Mouse (Mus musculus) MEL (cell line): ENCODE data around the gene Sec13. TPM values are rescaled to one million over a fixed set of nuclear protein-coding genes. Genes with fewer than 3 reads are reported as not detected.

Source experiments
- DNase-seq: peaks from one replicate; pipeline ENCODE4 v3.0.0; 2011; ENCODE audit warnings: low read depth, low spot score
- H3K27ac ChIP-seq: 2 replicates; pipeline ENCODE4 v1.5.1; 2012; ENCODE audit warnings: low read depth, mild to moderate bottlenecking, control low read depth, low read length, moderate library complexity; ENCODE audit not compliant: control insufficient read depth
- H3K27me3 ChIP-seq, 2 experiments: fragments of 150-350 bp in 1 of 2; sonication (generic) in 1 of 2; 2 replicates each; pipeline ENCODE4 v1.6.1; 2012; ENCODE audit warnings: low read length in 2 of 2, mild to moderate bottlenecking in 2 of 2, improper control_type of control experiment in 1 of 2, moderate library complexity in 1 of 2; ENCODE audit not compliant: insufficient read depth in 2 of 2, control insufficient read depth in 1 of 2
- H3K36me3 ChIP-seq, 2 experiments: 2 replicates each; pipeline ENCODE4 v1.6.1; 2012 to 2014; ENCODE audit warnings: low read length in 2 of 2, improper control_type of control experiment in 1 of 2, inconsistent platforms in 1 of 2, mild to moderate bottlenecking in 1 of 2; ENCODE audit not compliant: insufficient read depth in 2 of 2, control insufficient read depth in 1 of 2
- H3K4me1 ChIP-seq, 2 experiments: fragments of 150-350 bp in 1 of 2; sonication (generic) in 1 of 2; 2 replicates each; pipeline ENCODE4 v1.6.1; 2012; ENCODE audit warnings: low read length in 2 of 2, improper control_type of control experiment in 1 of 2, mild to moderate bottlenecking in 1 of 2; ENCODE audit not compliant: insufficient read depth in 2 of 2, control insufficient read depth in 1 of 2
- H3K4me3 ChIP-seq, 2 experiments: fragments of 150-350 bp in 1 of 2; sonication (generic) in 1 of 2; 2 replicates each; pipeline ENCODE4 v1.5.1; 2012; ENCODE audit warnings: low read depth in 2 of 2, low read length in 2 of 2, mild to moderate bottlenecking in 2 of 2, moderate library complexity in 2 of 2, control low read depth in 1 of 2, improper control_type of control experiment in 1 of 2; ENCODE audit not compliant: control insufficient read depth in 1 of 2, insufficient read depth in 1 of 2
- H3K79me2 ChIP-seq: 2 replicates; pipeline ENCODE4 v1.6.1; 2012; ENCODE audit warnings: mild to moderate bottlenecking, low read length, moderate library complexity; ENCODE audit not compliant: control insufficient read depth, poor library complexity, insufficient read depth
- H3K9ac ChIP-seq: 2 replicates; pipeline ENCODE4 v1.6.1; 2012; ENCODE audit warnings: low read depth, mild to moderate bottlenecking, control low read depth, low read length, moderate library complexity; ENCODE audit not compliant: control insufficient read depth, poor library complexity, severe bottlenecking
- H3K9me3 ChIP-seq: fragments of 150-350 bp; sonication (generic); replicated peaks from 2 replicates; pipeline ENCODE4 v1.6.1; 2012; ENCODE audit warnings: mild to moderate bottlenecking, low read length, improper control_type of control experiment, moderate library complexity; ENCODE audit not compliant: insufficient read depth
- BHLHE40 ChIP-seq: IDR thresholded peaks from 2 replicates; pipeline ENCODE4 v1.6.1; 2012; ENCODE audit warnings: low read depth, mild to moderate bottlenecking, inconsistent platforms, low read length, improper control_type of control experiment, borderline replicate concordance
- CHD2 ChIP-seq: IDR thresholded peaks from 2 replicates; pipeline ENCODE4 v1.6.1; 2011; ENCODE audit warnings: low read length, improper control_type of control experiment
- GABPA ChIP-seq: IDR thresholded peaks from 2 replicates; pipeline ENCODE4 v1.6.1; 2012; ENCODE audit warnings: low read depth, mild to moderate bottlenecking, inconsistent platforms, low read length, improper control_type of control experiment, moderate library complexity
- GATA1 ChIP-seq: IDR thresholded peaks from 2 replicates; pipeline ENCODE4 v1.6.1; 2011; ENCODE audit warnings: low read depth, low read length, improper control_type of control experiment
- HCFC1 ChIP-seq: IDR thresholded peaks from 2 replicates; pipeline ENCODE4 v1.6.1; 2012; ENCODE audit warnings: low read depth, mild to moderate bottlenecking, inconsistent platforms, low read length, improper control_type of control experiment, moderate library complexity
- JUND ChIP-seq: IDR thresholded peaks from 2 replicates; pipeline ENCODE4 v1.6.1; 2011; ENCODE audit warnings: low read depth, mild to moderate bottlenecking, improper control_type of control experiment, low read length
- MAFK ChIP-seq: IDR thresholded peaks from 2 replicates; pipeline ENCODE4 v1.6.1; 2011; ENCODE audit warnings: low read depth, mild to moderate bottlenecking, low read length, improper control_type of control experiment, borderline replicate concordance
- MAX ChIP-seq: IDR thresholded peaks from 2 replicates; pipeline ENCODE4 v1.6.1; 2011; ENCODE audit warnings: low read length, improper control_type of control experiment
- MXI1 ChIP-seq: IDR thresholded peaks from 2 replicates; pipeline ENCODE4 v1.6.1; 2011; ENCODE audit warnings: mild to moderate bottlenecking, low read depth, low read length, improper control_type of control experiment
- MYB ChIP-seq: IDR thresholded peaks from 2 replicates; pipeline ENCODE4 v1.6.1; 2011; ENCODE audit warnings: mild to moderate bottlenecking, low read depth, low read length, improper control_type of control experiment
- MYC ChIP-seq: IDR thresholded peaks from 2 replicates; pipeline ENCODE4 v1.6.1; 2011; ENCODE audit warnings: low read depth, mild to moderate bottlenecking, low read length, improper control_type of control experiment, moderate library complexity
- NELFE ChIP-seq: IDR thresholded peaks from 2 replicates; pipeline ENCODE4 v1.6.1; 2011; ENCODE audit warnings: low read depth, low read length, improper control_type of control experiment
- NRF1 ChIP-seq: IDR thresholded peaks from 2 replicates; pipeline ENCODE4 v1.6.1; 2014; ENCODE audit warnings: low read depth, mild to moderate bottlenecking, inconsistent platforms, low read length, improper control_type of control experiment, moderate library complexity; ENCODE audit not compliant: poor library complexity, insufficient read depth, severe bottlenecking
- POLR2A ChIP-seq, 2 experiments: IDR thresholded peaks; 2 replicates each; pipeline ENCODE4 v1.6.1; 2011 to 2012; ENCODE audit warnings: low read length in 2 of 2, mild to moderate bottlenecking in 2 of 2, control low read depth in 1 of 2, improper control_type of control experiment in 1 of 2, low read depth in 1 of 2, moderate library complexity in 1 of 2; ENCODE audit not compliant: control insufficient read depth in 1 of 2, insufficient read depth in 1 of 2, poor library complexity in 1 of 2
- POLR2AphosphoS2 ChIP-seq: IDR thresholded peaks from 2 replicates; pipeline ENCODE4 v1.6.1; 2011; ENCODE audit warnings: low read length, improper control_type of control experiment
- RCOR1 ChIP-seq: IDR thresholded peaks from 2 replicates; pipeline ENCODE4 v1.6.1; 2012; ENCODE audit warnings: low read depth, mild to moderate bottlenecking, inconsistent platforms, low read length, improper control_type of control experiment
- SIN3A ChIP-seq: IDR thresholded peaks from 2 replicates; pipeline ENCODE4 v1.6.1; 2012; ENCODE audit warnings: low read length, improper control_type of control experiment, inconsistent platforms
- TAL1 ChIP-seq: IDR thresholded peaks from 2 replicates; pipeline ENCODE4 v1.6.1; 2012; ENCODE audit warnings: mild to moderate bottlenecking, inconsistent platforms, low read length, moderate library complexity, mixed read lengths
- TBP ChIP-seq: IDR thresholded peaks from 2 replicates; pipeline ENCODE4 v1.8.0; 2011; ENCODE audit warnings: low read depth, low read length, improper control_type of control experiment
- USF1 ChIP-seq: IDR thresholded peaks from 2 replicates; pipeline ENCODE4 v1.6.1; 2014; ENCODE audit warnings: low read depth, mild to moderate bottlenecking, inconsistent platforms, low read length, improper control_type of control experiment, moderate library complexity
- USF2 ChIP-seq, 2 experiments: IDR thresholded peaks; 2 replicates each; pipeline ENCODE4 v1.6.1; 2011 to 2012; ENCODE audit warnings: improper control_type of control experiment in 2 of 2, low read length in 2 of 2, borderline replicate concordance in 1 of 2, inconsistent platforms in 1 of 2, low read depth in 1 of 2, mild to moderate bottlenecking in 1 of 2; ENCODE audit not compliant: insufficient read depth in 1 of 2
- ZC3H11A ChIP-seq: IDR thresholded peaks from 2 replicates; pipeline ENCODE4 v1.6.1; 2012; ENCODE audit warnings: low read depth, mild to moderate bottlenecking, inconsistent platforms, low read length, improper control_type of control experiment
- ZKSCAN1 ChIP-seq: IDR thresholded peaks from 2 replicates; pipeline ENCODE4 v1.6.1; 2012; ENCODE audit warnings: low read depth, mild to moderate bottlenecking, inconsistent platforms, low read length, improper control_type of control experiment, moderate library complexity
- ZNF384 ChIP-seq: IDR thresholded peaks from 2 replicates; pipeline ENCODE4 v1.6.1; 2012; ENCODE audit warnings: low read depth, mild to moderate bottlenecking, inconsistent platforms, low read length, improper control_type of control experiment
- polyA plus RNA-seq, 2 experiments: library from polyadenylated mRNA; stranded (reverse) in 1 of 2; unstranded in 1 of 2; fragments of >175 nt in 1 of 2; fragments of >200 nt in 1 of 2; gene quantifications; 2 replicates each; pipeline versions ENCODE4 v1.2.1 to v1.2.4; 2012; ENCODE audit warnings: low replicate concordance in 2 of 2, low read depth in 1 of 2; ENCODE audit not compliant: insufficient read length in 2 of 2, insufficient read depth in 1 of 2, missing spikeins in 1 of 2
- total RNA-seq: library from RNA; depleted of rRNA; stranded (reverse); fragments of 300-350 nt; gene quantifications from 2 replicates; pipeline ENCODE4 v1.2.3, GENCODE M21; 2012

Gene Sec13
- total and polyA plus RNA-seq, 3 experiments = 182 to 269 (median 209) TPM

GRCm38 (mm10) chr6:113747284-113747683 is 6.7 kb upstream of the Sec13 start:
- H3K36me3 ChIP-seq = no peaks in the 10 kb centered on the region
- peaks cover 6 to 9% of the 10 kb centered on the region in 2 experiments for H3K27me3 ChIP-seq
- H3K27ac ChIP-seq = no peak overlapping the region
- H3K9me3 ChIP-seq = no peaks in the 10 kb centered on the region
- H3K79me2 ChIP-seq = no peaks in the 10 kb centered on the region
- TF ChIP-seq MAX = no peak
- TF ChIP-seq ZKSCAN1 = no peak
- no peak for TF ChIP-seq GABPA
- no peak for TF ChIP-seq MAFK
- no peak for TF ChIP-seq MYC
- no peak for TF ChIP-seq MXI1
- TF ChIP-seq NRF1 = no peak
- H3K9ac ChIP-seq = no peak overlapping the region
- H3K4me3 ChIP-seq = no peak overlapping the region
- DNase-seq = no peak
- no peaks in the 10 kb centered on the region for H3K4me1 ChIP-seq

GRCm38 (mm10) chr6:113745117-113745516 is 4.6 kb upstream of the Sec13 start:
- peaks cover 6 to 9% of the 10 kb centered on the region in 2 experiments for H3K27me3 ChIP-seq
- H3K27ac ChIP-seq = no peak overlapping the region
- H3K9ac ChIP-seq = no peak overlapping the region
- no peaks in the 10 kb centered on the region for H3K9me3 ChIP-seq
- no peaks in the 10 kb centered on the region for H3K36me3 ChIP-seq
- H3K79me2 ChIP-seq = peaks cover 4% of the 10 kb centered on the region
- no peak for DNase-seq
- no peak for TF ChIP-seq SIN3A
- TF ChIP-seq USF1 = no peak
- TF ChIP-seq JUND = no peak
- TF ChIP-seq BHLHE40 = no peak
- no peak for TF ChIP-seq RCOR1
- TF ChIP-seq POLR2A (IDR thresholded peaks at IDR 0.05; ENCODE audit: control insufficient read depth in 1 of 2, insufficient read depth in 1 of 2, low read depth in 1 of 2, low read length in 2 of 2, poor library complexity in 1 of 2) = no peak
- no peak for TF ChIP-seq ZC3H11A
- TF ChIP-seq HCFC1 = no peak
- no peak for TF ChIP-seq MAFK
- TF ChIP-seq TBP = no peak
- no peak for TF ChIP-seq ZKSCAN1
- TF ChIP-seq CHD2 = no peak
- TF ChIP-seq GATA1 = no peak
- no peak for TF ChIP-seq TAL1
- no peak for TF ChIP-seq NELFE
- TF ChIP-seq POLR2AphosphoS2 = no peak
- no peak for TF ChIP-seq USF2 (IDR thresholded peaks at IDR 0.05; ENCODE audit: borderline replicate concordance in 1 of 2, insufficient read depth in 1 of 2, low read depth in 1 of 2, low read length in 2 of 2)
- no peak for TF ChIP-seq MYB
- TF ChIP-seq ZNF384 = no peak
- H3K4me3 ChIP-seq = no peak overlapping the region
- no peaks in the 10 kb centered on the region for H3K4me1 ChIP-seq
